Mouse (Mus musculus): ENCODE measurements around the gene Srgap1. TPM values are rescaled to one million over a fixed set of nuclear protein-coding genes. Genes with fewer than 3 reads are reported as not detected.

Srgap1 gene
- total RNA-seq, 2 experiments from 2014 or later, result 0.79 to 0.84 TPM

Other genes starting within 250 kb of the Srgap1 start
- gene Rxylt1, start 50.1 kb upstream of the Srgap1 start, total RNA-seq (2021), result 10 to 100 TPM; 31.0 to 38.7 TPM